Mouse (Mus musculus) stomach, postnatal 0 days (tissue): Measurements from ENCODE around the gene Ogt. TPM values are rescaled to one million over a fixed set of nuclear protein-coding genes. Genes with fewer than 3 reads are reported as not detected.
A peak's percentile ranks its signal among the peaks of the same experiment; 100 is the strongest.

ENCODE experiments used
- ATAC-seq: fragments of 200-750 bp; cut with Nextera tagmentation; 2 replicates; pipeline ENCODE4 v1.8.0; 2017; ENCODE audit not compliant: low FRiP score, low TSS enrichment
- DNase-seq: peaks from one replicate; pipeline ENCODE4 v3.0.0-alpha.2; 2016; ENCODE audit warnings: low spot score
- H3K27ac ChIP-seq: fragments of 300-500 bp; sonication (generic); replicated peaks from 2 replicates; pipeline ENCODE4 v1.5.1; 2014; ENCODE audit warnings: mild to moderate bottlenecking, control low read depth
- H3K27me3 ChIP-seq: fragments of 300-500 bp; sonication (generic); 2 replicates; pipeline ENCODE4 v1.6.1; 2014; ENCODE audit warnings: low read length; ENCODE audit not compliant: control insufficient read depth, insufficient read depth
- H3K36me3 ChIP-seq: fragments of 300-500 bp; sonication (generic); 2 replicates; pipeline ENCODE4 v1.6.1; 2014; ENCODE audit warnings: low read length, mixed read lengths; ENCODE audit not compliant: control insufficient read depth, insufficient read depth
- H3K4me1 ChIP-seq: fragments of 300-500 bp; sonication (generic); replicated peaks from 2 replicates; pipeline ENCODE4 v1.6.1; 2014; ENCODE audit warnings: antibody characterized with exemption; ENCODE audit not compliant: control insufficient read depth, insufficient read depth
- H3K4me2 ChIP-seq: fragments of 300-500 bp; sonication (generic); replicated peaks from 2 replicates; pipeline ENCODE4 v1.6.1; 2014; ENCODE audit warnings: low read depth, mild to moderate bottlenecking, control low read depth, moderate library complexity
- H3K4me3 ChIP-seq: fragments of 300-500 bp; sonication (generic); 2 replicates; pipeline ENCODE4 v1.5.1; 2014; ENCODE audit warnings: low read depth, low read length, control low read depth
- H3K9ac ChIP-seq: fragments of 300-500 bp; sonication (generic); 2 replicates; pipeline ENCODE4 v1.6.1; 2014; ENCODE audit warnings: mild to moderate bottlenecking, low read length, control low read depth, mixed read lengths
- H3K9me3 ChIP-seq: fragments of 300-500 bp; sonication (generic); 2 replicates; pipeline ENCODE4 v1.6.1; 2016; ENCODE audit warnings: low read length; ENCODE audit not compliant: control insufficient read depth
- CTCF ChIP-seq: IDR thresholded peaks from 2 replicates; pipeline ENCODE4 v1.5.1; 2016; ENCODE audit warnings: antibody characterized with exemption, low read depth, mild to moderate bottlenecking, moderate library complexity
- EP300 ChIP-seq: optimal IDR thresholded peaks from 2 replicates; pipeline ENCODE3; 2016; ENCODE audit warnings: antibody characterized with exemption
- WGBS: fragments of 180-500 bp; shearing (Covaris S2); extraction: QIAGEN DNeasy Blood & Tissue Kit; methylation state at CpG from one replicate; pipeline ENCODE4 v1.1.7; 2014; 5-methylcytosine and 5-hydroxymethylcytosine counted together
- polyA plus RNA-seq: library from polyadenylated mRNA; unstranded; fragments of >200 nt; fragmentation: Nextera tagmentation; extraction: Ambion mirVana; gene quantifications from 2 replicates; pipeline ENCODE4 v1.2.1, GENCODE M21; 2015

Ogt gene
- 41.1 and 48.2 TPM in 2 replicates for polyA plus RNA-seq

DNA sequence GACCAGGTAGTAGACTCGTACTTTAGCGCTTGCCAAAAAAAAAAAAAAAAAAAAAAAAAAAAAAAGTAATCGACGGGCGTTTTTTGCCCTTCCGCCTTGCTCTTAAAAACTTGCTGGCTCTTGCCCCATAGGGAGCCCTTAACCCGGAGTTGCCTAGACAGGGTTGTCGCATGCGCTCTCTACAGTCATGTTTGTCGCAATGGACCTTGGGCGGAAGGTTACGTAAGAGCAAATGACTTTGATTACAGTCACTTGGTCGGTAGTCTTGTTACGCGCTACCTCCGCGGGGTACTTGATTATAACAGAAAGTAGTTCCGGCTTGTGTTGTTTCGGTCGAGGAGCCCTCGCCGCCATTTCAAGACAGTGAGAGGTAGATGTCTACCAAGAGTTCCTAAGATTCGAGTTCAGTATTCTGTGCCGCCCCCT lies at the start of gene Ogt:
Gene Ogt, plus strand, starts transcription at position 320 of the 426 bp plus-strand sequence.
- 10% methylated on average over 24 of the region's 24 CpGs for WGBS
- Histone ChIP-seq H3K36me3 (no peaks in the 10 kb centered on the region), H3K27me3 (no peaks in the 10 kb centered on the region), H3K9me3 (no peaks in the 10 kb centered on the region), H3K4me1 (no peaks in the 10 kb centered on the region), H3K4me2 (peak within 1 kb of the TSS; percentile 53), H3K27ac (peak within 1 kb of the TSS; percentile 88), H3K9ac (peak within 1 kb of the TSS; percentile 82), H3K4me3 (peak within 1 kb of the TSS; percentile 66)
- ATAC-seq (peak; percentile 97), DNase-seq (peak; percentile 85)
- TF ChIP-seq CTCF (no peak), EP300 (no peak)

- no peaks in the 10 kb centered on the region for H3K36me3 ChIP-seq
- WGBS, result 86% methylated on average over 3 of the region's 3 CpGs
- H3K4me1 ChIP-seq, result no peaks in the 10 kb centered on the region
- H3K27ac ChIP-seq, result no peak overlapping the region
- H3K9me3 ChIP-seq, result no peaks in the 10 kb centered on the region
- H3K4me3 ChIP-seq, result no peak overlapping the region
- no peak overlapping the region for H3K9ac ChIP-seq
- no peak for TF ChIP-seq CTCF
- TF ChIP-seq EP300, result no peak
- ATAC-seq (no peak), DNase-seq (no peak)
- no peaks in the 10 kb centered on the region for H3K27me3 ChIP-seq
- H3K4me2 ChIP-seq, result no peak overlapping the region
Observed at GRCm38 (mm10) chrX:101616183-101616582, 23.7 kb upstream of the Ogt start.

GRCm38 (mm10) chrX:101617889-101618288 lies 22.0 kb upstream of the Ogt start:
- H3K4me2 ChIP-seq, result no peak overlapping the region
- ATAC-seq, result no peak
- H3K9me3 ChIP-seq, result no peaks in the 10 kb centered on the region

GRCm38 (mm10) chrX:101620317-101620716 lies 19.5 kb upstream of the Ogt start:
- H3K27me3 ChIP-seq, result no peaks in the 10 kb centered on the region
- no peaks in the 10 kb centered on the region for H3K9me3 ChIP-seq
- H3K9ac ChIP-seq, result no peak overlapping the region
- 39% methylated on average over 6 of the region's 6 CpGs for WGBS
- no peak for DNase-seq
- TF ChIP-seq EP300 (no peak), CTCF (no peak)
- H3K4me1 ChIP-seq, result no peaks in the 10 kb centered on the region
- H3K4me2 ChIP-seq, result no peak overlapping the region
- H3K27ac ChIP-seq, result no peak overlapping the region
- ATAC-seq, result no peak
- H3K4me3 ChIP-seq, result no peak overlapping the region
- H3K36me3 ChIP-seq, result no peaks in the 10 kb centered on the region

More at GRCm38 (mm10) chrX:101617889-101618288, 22.0 kb upstream of the Ogt start:
- no peak overlapping the region for H3K9ac ChIP-seq
- no peak for DNase-seq
- no peak overlapping the region for H3K27ac ChIP-seq
- H3K36me3 ChIP-seq, result no peaks in the 10 kb centered on the region
- TF ChIP-seq CTCF, result no peak
- no peak for TF ChIP-seq EP300
- no peaks in the 10 kb centered on the region for H3K4me1 ChIP-seq
- no peaks in the 10 kb centered on the region for H3K27me3 ChIP-seq
- no peak overlapping the region for H3K4me3 ChIP-seq
- 66% methylated on average over 10 of the region's 10 CpGs for WGBS

DNA sequence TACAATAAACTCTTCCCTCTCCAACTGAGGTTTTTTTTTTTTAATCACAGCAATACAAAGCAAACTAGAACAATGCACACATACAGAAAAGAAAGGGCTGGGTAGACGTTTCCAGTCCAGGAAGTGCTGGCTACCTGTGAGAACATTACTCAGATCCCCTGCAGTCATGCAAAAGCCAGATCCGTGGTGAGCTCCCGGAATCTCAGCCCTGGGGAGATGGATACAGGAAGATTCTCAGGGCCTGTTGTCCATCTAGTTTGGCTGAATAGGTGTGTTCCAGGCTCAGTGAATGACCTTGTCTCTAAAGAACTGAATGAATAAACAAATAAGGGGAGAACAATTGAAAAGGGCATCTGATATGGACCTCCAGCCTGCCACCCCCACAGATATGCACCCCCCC lies 17.3 kb upstream of the Ogt start:
- no peaks in the 10 kb centered on the region for H3K9me3 ChIP-seq
- no peak for ATAC-seq
- H3K9ac ChIP-seq, result no peak overlapping the region
- no peak for TF ChIP-seq EP300
- no peak for TF ChIP-seq CTCF
- WGBS, result 43% methylated on average over 3 of the region's 3 CpGs
- no peak overlapping the region for H3K4me3 ChIP-seq
- H3K27me3 ChIP-seq, result no peaks in the 10 kb centered on the region
- H3K27ac ChIP-seq, result no peak overlapping the region
- no peak overlapping the region for H3K4me2 ChIP-seq
- DNase-seq, result no peak
- H3K4me1 ChIP-seq, result no peaks in the 10 kb centered on the region
- H3K36me3 ChIP-seq, result no peaks in the 10 kb centered on the region

DNA sequence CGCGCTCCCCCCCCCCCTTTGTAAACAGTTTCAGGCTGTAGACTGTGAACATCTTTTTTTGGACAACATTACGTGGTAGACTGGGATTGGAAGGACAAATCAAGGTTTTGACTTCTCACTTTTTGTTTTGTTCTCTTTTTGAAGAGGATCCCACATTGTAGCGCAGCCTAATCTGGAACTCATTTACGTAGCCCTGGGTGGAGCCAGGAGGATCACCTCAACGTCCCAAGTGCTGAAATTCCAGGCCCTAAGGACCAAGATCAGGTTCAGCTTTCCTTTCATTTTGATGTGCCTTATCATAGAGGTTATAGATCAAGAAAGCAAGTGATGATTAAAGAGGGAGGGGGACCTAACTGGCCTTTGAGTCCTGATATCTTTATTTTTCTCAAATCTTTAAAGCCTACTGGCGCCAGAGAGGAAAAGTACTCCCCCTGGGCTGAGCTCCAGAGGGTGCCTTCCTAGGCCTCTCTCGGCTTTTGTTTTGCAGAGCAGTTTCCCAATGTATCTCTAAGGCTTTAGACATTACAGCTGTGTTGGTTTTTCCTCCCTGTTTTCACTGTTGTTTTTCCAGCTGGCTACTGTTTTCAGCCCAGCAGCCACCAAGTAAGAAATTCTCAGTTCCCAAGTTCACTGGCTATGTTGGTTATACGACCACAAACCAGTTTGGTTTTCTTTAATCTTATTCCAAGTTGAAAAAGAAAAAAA lies 2.9 kb upstream of the Ogt start:
- ATAC-seq, result no peak
- Histone ChIP-seq H3K4me2 (no peak overlapping the region), H3K4me1 (no peaks in the 10 kb centered on the region), H3K27me3 (no peaks in the 10 kb centered on the region), H3K4me3 (no peak overlapping the region), H3K9me3 (no peaks in the 10 kb centered on the region), H3K27ac (no peak overlapping the region; the same call in 1 of the 2 replicates), H3K36me3 (no peaks in the 10 kb centered on the region), H3K9ac (no peak overlapping the region)
- no peak for TF ChIP-seq EP300
- TF ChIP-seq CTCF, result no peak
- 34% methylated on average over 8 of the region's 9 CpGs for WGBS
- DNase-seq, result no peak
